ENCODE assay signal across 22 mouse cellular contexts in genomic region chr7:70575614-70576013, GRCm38 (mm10).
DNase-seq lines count a peak whose midpoint lies in the region; ATAC-seq lines count a peak whose summit lies in the region.
"Had no signal": no experiment of that assay in that cellular context is flagged by ENCODE, and none has a peak within 500 bp of the region (broad histone marks: within the 10 kb centered on the region; RNA-seq: fewer than 3 reads in every experiment).

No protein-coding gene starts in this region.

- no peaks in the 10 kb centered on the region for H3K36me3 ChIP-seq in embryonic facial prominence, embryonic 14.5 days (ENCODE audit: control insufficient read depth, insufficient read depth, low read length)
- no peaks in the 10 kb centered on the region for H3K36me3 ChIP-seq in embryonic facial prominence, embryonic 10.5 days (replicated peaks)
- no peaks in the 10 kb centered on the region for H3K36me3 ChIP-seq in lung, embryonic 15.5 days
- H3K36me3 ChIP-seq: embryonic facial prominence, embryonic 12.5 days; forebrain, embryonic 12.5 days; G1E; heart, embryonic 10.5 days; hindbrain, embryonic 12.5 days had no signal

- WGBS in embryonic facial prominence, embryonic 14.5 days: 55% methylated on average over 2 of the region's 2 CpGs
- 58% methylated on average over 2 of the region's 2 CpGs for WGBS in embryonic facial prominence, embryonic 10.5 days
- 27% methylated on average over 2 of the region's 2 CpGs for WGBS in lung, embryonic 15.5 days

- ATAC-seq in embryonic facial prominence, embryonic 14.5 days (ENCODE audit: low read depth): 0 out of 2 replicates have a peak, but pooled peaks have one; percentile 12
- no peak for ATAC-seq in lung, embryonic 15.5 days (ENCODE audit: borderline replicate concordance, extremely low read depth, low FRiP score, low TSS enrichment)
- ATAC-seq: CD4-positive, CD25-positive, alpha-beta regulatory T cell, adult 4 months; forebrain, embryonic 16.5 days had no signal

- H3K4me1 ChIP-seq in embryonic facial prominence, embryonic 14.5 days (ENCODE audit: control insufficient read depth, insufficient read depth, low read length): peaks cover 14% of the 10 kb centered on the region; the same call in 1 of the 2 replicates
- peaks cover 15% of the 10 kb centered on the region for H3K4me1 ChIP-seq in embryonic facial prominence, embryonic 10.5 days
- peaks cover 12% of the 10 kb centered on the region for H3K4me1 ChIP-seq in lung, embryonic 15.5 days

- no peak for DNase-seq in embryonic facial prominence, embryonic 14.5 days (ENCODE audit: low spot score)
- no peak for DNase-seq in embryonic facial prominence, embryonic 10.5 days (ENCODE audit: low spot score)
- DNase-seq in lung, postnatal 25 days (ENCODE audit: low spot score): peak; percentile 38
- DNase-seq in right cerebral cortex, postnatal 36 days (ENCODE audit: low spot score in 2 of 2): no peak
- no peak for DNase-seq in right cerebral cortex, adult 2 months (ENCODE audit: low spot score in 2 of 2)
- no peak for DNase-seq in spleen, postnatal 36 days (ENCODE audit: low spot score in 2 of 2)
- DNase-seq: adrenal gland, postnatal 10 days; B cell, adult 2 months; cerebellum, adult 11 months; cerebellum, adult 8-10 months; cerebellum, postnatal 14 days; gastrocnemius, postnatal 10 days; heart, postnatal 10 days; heart, postnatal 4 days had no signal

- no peaks in the 10 kb centered on the region for H3K27me3 ChIP-seq in embryonic facial prominence, embryonic 14.5 days (replicated peaks; ENCODE audit: control insufficient read depth, insufficient read depth, low read length)
- 0 out of 2 replicates have a peak, but pooled peaks cover 5% of the 10 kb centered on the region for H3K27me3 ChIP-seq in embryonic facial prominence, embryonic 10.5 days (replicated peaks; ENCODE audit: low read depth, poor library complexity, severe bottlenecking)
- no peaks in the 10 kb centered on the region for H3K27me3 ChIP-seq in lung, embryonic 15.5 days
- H3K27me3 ChIP-seq: embryonic facial prominence, embryonic 12.5 days; forebrain, embryonic 12.5 days; hindbrain, embryonic 12.5 days had no signal

- no peak overlapping the region for H3K4me2 ChIP-seq in embryonic facial prominence, embryonic 14.5 days (ENCODE audit: low read depth, low read length)
- H3K4me2 ChIP-seq in lung, embryonic 15.5 days: no peak overlapping the region
- H3K4me2 ChIP-seq: embryonic facial prominence, embryonic 12.5 days; forebrain, embryonic 12.5 days; hindbrain, embryonic 12.5 days had no signal

- no peak overlapping the region for H3K9ac ChIP-seq in embryonic facial prominence, embryonic 14.5 days (ENCODE audit: low read depth, low read length)
- no peak overlapping the region for H3K9ac ChIP-seq in lung, embryonic 15.5 days
- H3K9ac ChIP-seq: embryonic facial prominence, embryonic 12.5 days; forebrain, embryonic 12.5 days; hindbrain, embryonic 12.5 days had no signal

- 0 out of 2 replicates have a peak overlapping the region, but pooled peaks have one; percentile 3 for H3K27ac ChIP-seq in embryonic facial prominence, embryonic 14.5 days (replicated peaks; ENCODE audit: low read depth, low read length)
- no peak overlapping the region for H3K27ac ChIP-seq in embryonic facial prominence, embryonic 10.5 days (replicated peaks)
- peak overlapping the region; percentile 66 for H3K27ac ChIP-seq in lung, embryonic 15.5 days
- H3K27ac ChIP-seq: embryonic facial prominence, embryonic 12.5 days; forebrain, embryonic 12.5 days; heart, embryonic 10.5 days; hindbrain, embryonic 12.5 days had no signal

- H3K9me3 ChIP-seq in embryonic facial prominence, embryonic 14.5 days (ENCODE audit: control insufficient read depth, low read length): no peaks in the 10 kb centered on the region
- H3K9me3 ChIP-seq in embryonic facial prominence, embryonic 10.5 days: no peaks in the 10 kb centered on the region
- H3K9me3 ChIP-seq in lung, embryonic 15.5 days: no peaks in the 10 kb centered on the region
- H3K9me3 ChIP-seq: embryonic facial prominence, embryonic 12.5 days; forebrain, embryonic 12.5 days; heart, embryonic 10.5 days; hindbrain, embryonic 12.5 days had no signal

- no peak overlapping the region for H3K4me3 ChIP-seq in embryonic facial prominence, embryonic 14.5 days (ENCODE audit: low read depth, low read length)
- H3K4me3 ChIP-seq in embryonic facial prominence, embryonic 10.5 days: no peak overlapping the region
- H3K4me3 ChIP-seq in lung, embryonic 15.5 days: no peak overlapping the region
- H3K4me3 ChIP-seq: embryonic facial prominence, embryonic 12.5 days; forebrain, embryonic 12.5 days; heart, embryonic 10.5 days; hindbrain, embryonic 12.5 days had no signal
